Mouse (Mus musculus) small intestine, adult 2 months (tissue): ENCODE measurements at regions not wholly inside any gene's neighbourhood (a gene's known extent, or its start where the extent isn't known, plus 50 kb on each side); places are given as distances from the start of the nearest gene placed in this dataset.

Source experiments
- H3K27ac ChIP-seq: fragments of 200-500 bp; 2 replicates; pipeline ENCODE4 v1.5.1; 2012; ENCODE audit warnings: low read depth, low read length, control low read depth, inconsistent platforms; ENCODE audit not compliant: insufficient read depth
- H3K27me3 ChIP-seq: fragments of 200-500 bp; 2 replicates; pipeline ENCODE4 v1.6.1; 2012; ENCODE audit warnings: mild to moderate bottlenecking, moderate library complexity, low read length, inconsistent platforms; ENCODE audit not compliant: control insufficient read depth, insufficient read depth
- H3K36me3 ChIP-seq: fragments of 200-500 bp; 2 replicates; pipeline ENCODE4 v1.6.1; 2012; ENCODE audit warnings: mild to moderate bottlenecking, low read length, control low read depth, inconsistent platforms; ENCODE audit not compliant: control insufficient read depth, insufficient read depth
- H3K4me1 ChIP-seq: fragments of 200-500 bp; 2 replicates; pipeline ENCODE4 v1.6.1; 2012; ENCODE audit warnings: low read length, inconsistent platforms, mixed read lengths; ENCODE audit not compliant: control insufficient read depth, insufficient read depth, insufficient read length
- H3K4me3 ChIP-seq: fragments of 200-500 bp; 2 replicates; pipeline ENCODE4 v1.5.1; 2012; ENCODE audit warnings: low read depth, mild to moderate bottlenecking, control low read depth, inconsistent platforms, low read length, moderate library complexity
- CTCF ChIP-seq: fragments of 200-500 bp; IDR thresholded peaks from 2 replicates; pipeline ENCODE4 v1.5.1; 2012; ENCODE audit warnings: low read depth, mild to moderate bottlenecking, control low read depth, inconsistent platforms, low read length, moderate library complexity, mixed read lengths; ENCODE audit not compliant: insufficient replicate concordance, insufficient read length; ENCODE audit errors: extremely low read depth
- POLR2A ChIP-seq: fragments of 200-500 bp; IDR thresholded peaks from 2 replicates; pipeline ENCODE4 v1.6.1; 2012; ENCODE audit warnings: low read depth, mild to moderate bottlenecking, control low read depth, inconsistent platforms, low read length, moderate library complexity
- WGBS: fragments of 180-500 bp; shearing (Covaris S2); methylation state at CpG from one replicate; pipeline ENCODE4 v1.1.7; 2018; 5-methylcytosine and 5-hydroxymethylcytosine counted together

DNA sequence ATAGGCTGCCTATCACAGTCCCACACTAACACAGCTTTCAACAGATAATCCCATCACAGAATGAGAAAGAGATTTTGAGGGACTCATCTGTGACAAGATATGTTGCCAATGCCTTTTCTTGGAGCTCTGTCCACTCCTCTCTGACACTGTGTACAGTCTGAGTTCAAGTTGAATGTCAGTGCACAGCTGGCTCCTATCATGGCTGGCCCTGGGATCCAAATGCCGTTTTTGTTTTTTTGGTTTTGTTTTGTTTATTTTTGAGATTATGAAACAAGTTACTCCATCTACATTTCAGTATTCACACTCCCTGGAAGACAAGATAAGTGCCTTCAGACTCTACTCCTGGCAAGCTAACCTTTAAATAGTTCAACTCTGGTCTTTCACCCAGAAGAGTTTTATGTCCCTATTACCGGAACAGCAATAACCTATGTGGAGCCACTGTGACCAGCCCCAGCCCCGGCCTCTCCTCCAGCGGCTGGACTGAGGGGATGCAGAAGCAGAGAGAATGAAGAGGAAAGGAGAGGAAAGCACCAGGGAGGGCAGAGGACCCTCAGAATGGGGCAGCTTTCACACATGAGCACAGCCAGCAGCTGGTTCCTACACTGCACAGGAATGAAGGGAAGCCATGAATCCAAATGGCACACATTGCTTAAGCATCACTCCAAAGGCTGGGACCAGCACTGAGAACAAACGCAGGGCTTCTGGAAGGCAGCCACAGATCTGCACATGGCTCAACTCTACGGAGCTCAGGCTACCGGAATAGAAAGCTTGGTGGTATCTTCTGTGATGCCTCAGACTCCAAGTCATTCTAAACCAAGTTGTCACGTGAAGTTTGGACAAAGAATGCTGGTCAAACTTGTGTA is 99.9 kb upstream of the Nsun2 start:
- 64% methylated on average over 8 of the region's 8 CpGs for WGBS
- no peak for TF ChIP-seq POLR2A
- no peak for TF ChIP-seq CTCF
- Histone ChIP-seq H3K27ac (peak overlapping the region; percentile 71), H3K4me3 (no peak overlapping the region), H3K27me3 (no peaks in the 10 kb centered on the region), H3K4me1 (no peaks in the 10 kb centered on the region), H3K36me3 (no peaks in the 10 kb centered on the region)

DNA sequence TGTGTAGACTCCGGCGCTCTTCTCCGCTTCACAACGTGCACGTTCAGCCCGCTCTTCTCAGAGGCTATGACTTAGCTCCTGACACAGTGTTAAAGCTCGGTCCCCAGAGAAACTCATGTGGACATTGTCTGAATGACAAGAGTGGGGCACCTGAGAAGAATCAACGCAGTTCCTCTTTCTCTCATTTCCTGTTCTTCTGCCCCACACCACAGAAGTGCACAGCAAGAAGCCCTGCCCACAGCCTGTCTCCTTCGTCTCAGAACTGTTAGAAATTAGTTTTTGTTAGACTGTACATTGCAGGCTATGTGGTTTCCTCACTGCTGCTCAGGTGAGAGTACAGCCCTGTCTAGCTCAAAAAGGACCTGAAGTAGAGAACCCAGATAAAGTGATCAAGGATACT is 94.1 kb upstream of the Nsun2 start:
- H3K36me3 ChIP-seq: no peaks in the 10 kb centered on the region
- TF ChIP-seq POLR2A (no peak), CTCF (no peak)
- H3K4me3 ChIP-seq: no peak overlapping the region
- no peaks in the 10 kb centered on the region for H3K27me3 ChIP-seq
- no peak overlapping the region for H3K27ac ChIP-seq
- WGBS: 84% methylated on average over 9 of the region's 9 CpGs
- no peaks in the 10 kb centered on the region for H3K4me1 ChIP-seq

DNA sequence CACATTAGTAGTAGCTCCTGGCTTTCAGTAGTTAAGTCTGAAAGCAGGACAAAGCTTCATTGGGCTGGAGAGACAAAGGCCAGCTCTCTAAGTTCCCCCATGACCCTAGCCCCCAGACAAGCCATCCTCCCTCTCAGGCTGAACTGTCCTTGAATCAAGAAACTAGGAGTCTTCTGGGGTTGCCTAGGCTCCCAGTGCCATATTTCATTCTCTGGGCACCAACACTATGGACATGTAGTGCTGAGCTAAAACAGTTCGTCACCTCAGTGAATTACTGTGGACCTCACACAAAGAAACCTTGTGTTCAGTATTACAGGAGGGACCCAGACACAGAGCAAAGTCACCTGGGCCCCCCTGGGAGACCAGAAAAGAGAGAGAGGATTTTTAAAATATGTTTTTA is 91.7 kb upstream of the Nsun2 start:
- TF ChIP-seq POLR2A (no peak), CTCF (no peak)
- WGBS: 68% methylated on average over 1 of the region's 1 CpGs
- no peaks in the 10 kb centered on the region for H3K36me3 ChIP-seq
- no peaks in the 10 kb centered on the region for H3K4me1 ChIP-seq
- H3K4me3 ChIP-seq: no peak overlapping the region
- H3K27me3 ChIP-seq: no peaks in the 10 kb centered on the region
- no peak overlapping the region for H3K27ac ChIP-seq

DNA sequence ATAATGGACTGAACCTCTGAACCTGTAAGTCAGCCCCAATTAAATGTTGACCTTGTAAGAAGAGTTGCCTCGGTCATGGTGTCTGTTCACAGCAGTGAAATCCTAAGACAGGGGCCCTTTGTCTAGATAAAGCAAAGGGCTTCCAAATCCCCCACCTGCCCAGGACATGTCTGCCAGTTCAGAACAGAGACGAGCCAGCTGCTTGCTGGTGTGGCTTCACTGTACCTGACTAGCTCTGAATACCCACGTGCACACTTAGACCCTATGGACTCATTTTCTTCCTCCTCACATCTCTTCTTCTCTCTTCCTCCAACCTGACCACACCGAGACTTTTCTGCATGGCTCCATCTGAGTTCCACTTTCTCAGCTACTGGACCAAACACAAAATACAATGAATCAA is 87.9 kb upstream of the Nsun2 start:
- TF ChIP-seq CTCF (no peak), POLR2A (no peak)
- Histone ChIP-seq H3K27me3 (no peaks in the 10 kb centered on the region), H3K27ac (no peak overlapping the region), H3K4me1 (no peaks in the 10 kb centered on the region), H3K4me3 (no peak overlapping the region), H3K36me3 (no peaks in the 10 kb centered on the region)
- WGBS: 76% methylated on average over 4 of the region's 4 CpGs
